Mouse (Mus musculus): ENCODE results near the gene Etfrf1.

- TF ChIP-seq CTCF (IDR thresholded peaks at IDR 0.05; ENCODE audit: insufficient read depth, low read depth, low read length) (no peak), POLR2A (IDR thresholded peaks at IDR 0.05; ENCODE audit: insufficient read depth, low read depth, low read length) (no peak)
Measured at GRCm38 (mm10) chr6:145175571-145175981, 35.4 kb upstream of the Etfrf1 start.

Data from olfactory bulb, adult 2 months (tissue).